Mouse (Mus musculus) cerebellum, adult 2 months (tissue): Measurements from ENCODE around the gene Hist1h1d.

Source experiments
- CTCF ChIP-seq: fragments of 200-500 bp; IDR thresholded peaks from 2 replicates; pipeline ENCODE4 v1.5.1; 2011; ENCODE audit warnings: low read depth, mild to moderate bottlenecking, control low read depth, low read length, moderate library complexity, borderline replicate concordance; ENCODE audit not compliant: insufficient read depth
- POLR2A ChIP-seq: fragments of 200-500 bp; IDR thresholded peaks from 2 replicates; pipeline ENCODE4 v1.6.1; 2011; ENCODE audit warnings: low read length, control low read depth, borderline replicate concordance; ENCODE audit not compliant: insufficient read depth

GRCm38 (mm10) chr13:23552962-23553361 lies at the start of gene Hist1h1d:
- TF ChIP-seq POLR2A = no peak
- TF ChIP-seq CTCF = no peak
